Mouse (Mus musculus) hindbrain, embryonic 15.5 days (tissue): Measurements from ENCODE around the gene E130308A19Rik. TPM values are rescaled to one million over a fixed set of nuclear protein-coding genes. Genes with fewer than 3 reads are reported as not detected.

ENCODE experiments used
- ATAC-seq: fragments of 200-750 bp; cut with Nextera tagmentation; 2 replicates; pipeline ENCODE4 v1.8.0; 2017; ENCODE audit warnings: low read depth, moderate number of reproducible peaks, moderate TSS enrichment; ENCODE audit not compliant: low FRiP score
- H3K27ac ChIP-seq: fragments of 300-500 bp; sonication (generic); replicated peaks from 2 replicates; pipeline ENCODE4 v1.5.1; 2015; ENCODE audit warnings: mild to moderate bottlenecking, inconsistent platforms
- H3K27me3 ChIP-seq: fragments of 300-500 bp; sonication (generic); 2 replicates; pipeline ENCODE4 v1.6.1; 2015; ENCODE audit warnings: control low read depth, inconsistent platforms
- H3K36me3 ChIP-seq: fragments of 300-500 bp; sonication (generic); 2 replicates; pipeline ENCODE4 v1.6.1; 2015; ENCODE audit warnings: control low read depth, inconsistent platforms
- H3K4me1 ChIP-seq: fragments of 300-500 bp; sonication (generic); replicated peaks from 2 replicates; pipeline ENCODE4 v1.6.1; 2015; ENCODE audit warnings: control low read depth, inconsistent platforms
- H3K4me2 ChIP-seq: fragments of 300-500 bp; sonication (generic); 2 replicates; pipeline ENCODE4 v1.6.1; 2015; ENCODE audit warnings: moderate library complexity, mild to moderate bottlenecking, inconsistent platforms
- H3K4me3 ChIP-seq: fragments of 300-500 bp; sonication (generic); 2 replicates; pipeline ENCODE4 v1.5.1; 2015; ENCODE audit warnings: mild to moderate bottlenecking, inconsistent platforms
- H3K9ac ChIP-seq: fragments of 300-500 bp; sonication (generic); 2 replicates; pipeline ENCODE4 v1.6.1; 2015; ENCODE audit warnings: inconsistent platforms
- H3K9me3 ChIP-seq: fragments of 300-500 bp; sonication (generic); 2 replicates; pipeline ENCODE4 v1.6.1; 2016; ENCODE audit warnings: control low read depth, inconsistent platforms
- WGBS: fragments of 180-500 bp; shearing (Covaris S2); methylation state at CpG from one replicate; pipeline ENCODE4 v1.1.7; 2015; 5-methylcytosine and 5-hydroxymethylcytosine counted together
- polyA plus RNA-seq: library from polyadenylated mRNA; unstranded; fragments of >200 nt; fragmentation: Nextera tagmentation; extraction: Ambion mirVana; gene quantifications from 2 replicates; pipeline ENCODE4 v1.2.1, GENCODE M21; 2015

Gene E130308A19Rik
- polyA plus RNA-seq, 1 experiment from 2014 or later: 55.9 TPM

GRCm38 (mm10) chr4:59719481-59720355 is 93.7 kb downstream of the E130308A19Rik start:
- H3K4me2 ChIP-seq: no peak overlapping the region
- no peaks in the 10 kb centered on the region for H3K9me3 ChIP-seq
- no peak overlapping the region for H3K27ac ChIP-seq
- no peak overlapping the region for H3K9ac ChIP-seq
- 0 out of 2 replicates have a peak, but pooled peaks cover 3% of the 10 kb centered on the region for H3K36me3 ChIP-seq
- peaks cover 41% of the 10 kb centered on the region for H3K4me1 ChIP-seq
- no peaks in the 10 kb centered on the region for H3K27me3 ChIP-seq
- 75% methylated on average over 32 of the region's 32 CpGs for WGBS
- 0 out of 2 replicates have a peak, but pooled peaks have one; percentile 25 for ATAC-seq
- no peak overlapping the region for H3K4me3 ChIP-seq

DNA sequence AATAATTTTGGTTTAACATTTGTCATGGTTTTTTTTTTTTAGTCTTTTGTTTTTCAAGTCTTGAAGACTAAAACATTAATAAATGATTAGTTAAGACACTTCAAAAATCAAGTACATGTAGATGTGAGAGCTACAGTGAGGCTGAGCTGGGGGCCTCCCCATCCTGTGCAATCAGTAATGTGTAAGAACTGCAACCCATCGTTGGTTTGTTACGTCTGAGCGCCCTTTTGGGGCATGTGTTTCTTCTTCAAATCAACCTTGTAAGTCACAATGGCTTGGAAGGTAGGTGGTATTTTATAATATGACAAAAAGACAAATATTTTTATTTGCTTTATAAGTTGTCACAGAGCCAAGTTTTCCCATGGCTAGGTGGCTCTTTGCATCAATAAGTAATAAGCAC is 95.8 kb downstream of the E130308A19Rik start:
- Histone ChIP-seq H3K4me3 (no peak overlapping the region), H3K4me2 (no peak overlapping the region)
- WGBS: 85% methylated on average over 3 of the region's 3 CpGs

GRCm38 (mm10) chr4:59725579-59725978 is 99.6 kb downstream of the E130308A19Rik start:
- Histone ChIP-seq H3K9ac (no peak overlapping the region), H3K4me2 (no peak overlapping the region), H3K9me3 (no peaks in the 10 kb centered on the region), H3K4me1 (0 out of 2 replicates have a peak, but pooled peaks cover 6% of the 10 kb centered on the region), H3K4me3 (no peak overlapping the region), H3K27me3 (no peaks in the 10 kb centered on the region), H3K27ac (no peak overlapping the region), H3K36me3 (no peaks in the 10 kb centered on the region)
- ATAC-seq: no peak
- WGBS: 85% methylated on average over 4 of the region's 4 CpGs

More for the DNA sequence above, 95.8 kb downstream of the E130308A19Rik start:
- Histone ChIP-seq H3K27ac (no peak overlapping the region), H3K9me3 (no peaks in the 10 kb centered on the region), H3K27me3 (no peaks in the 10 kb centered on the region), H3K36me3 (0 out of 2 replicates have a peak, but pooled peaks cover 3% of the 10 kb centered on the region), H3K4me1 (peaks cover 23% of the 10 kb centered on the region; the same call in 1 of the 2 replicates), H3K9ac (no peak overlapping the region)
- no peak for ATAC-seq

DNA sequence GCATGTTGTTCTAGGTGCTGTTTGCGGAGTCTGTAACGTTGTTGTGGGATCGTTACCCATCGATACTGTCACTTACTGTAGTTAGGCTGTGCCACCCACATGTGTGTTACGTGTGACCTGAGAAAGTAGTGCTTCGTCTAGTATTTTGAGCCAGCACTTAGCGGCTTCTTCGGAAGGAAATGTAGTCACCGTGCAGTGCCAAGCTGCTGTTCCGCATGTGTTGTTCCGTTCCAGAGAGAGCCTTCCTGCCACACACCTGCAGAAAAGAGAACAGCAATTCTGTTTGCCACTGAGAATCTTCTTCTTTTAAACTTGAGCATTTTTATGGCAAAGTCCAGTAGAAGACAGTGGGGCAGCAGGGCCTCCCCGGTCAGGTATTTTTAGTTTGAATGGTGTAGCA is 100.5 kb downstream of the E130308A19Rik start:
- 0 out of 2 replicates have a peak, but pooled peaks cover 6% of the 10 kb centered on the region for H3K4me1 ChIP-seq
- no peak overlapping the region for H3K9ac ChIP-seq
- H3K4me2 ChIP-seq: no peak overlapping the region
- no peaks in the 10 kb centered on the region for H3K27me3 ChIP-seq
- no peak overlapping the region for H3K4me3 ChIP-seq
- H3K27ac ChIP-seq: no peak overlapping the region
- 91% methylated on average over 12 of the region's 12 CpGs for WGBS
- H3K36me3 ChIP-seq: no peaks in the 10 kb centered on the region
- no peaks in the 10 kb centered on the region for H3K9me3 ChIP-seq
- no peak for ATAC-seq

DNA sequence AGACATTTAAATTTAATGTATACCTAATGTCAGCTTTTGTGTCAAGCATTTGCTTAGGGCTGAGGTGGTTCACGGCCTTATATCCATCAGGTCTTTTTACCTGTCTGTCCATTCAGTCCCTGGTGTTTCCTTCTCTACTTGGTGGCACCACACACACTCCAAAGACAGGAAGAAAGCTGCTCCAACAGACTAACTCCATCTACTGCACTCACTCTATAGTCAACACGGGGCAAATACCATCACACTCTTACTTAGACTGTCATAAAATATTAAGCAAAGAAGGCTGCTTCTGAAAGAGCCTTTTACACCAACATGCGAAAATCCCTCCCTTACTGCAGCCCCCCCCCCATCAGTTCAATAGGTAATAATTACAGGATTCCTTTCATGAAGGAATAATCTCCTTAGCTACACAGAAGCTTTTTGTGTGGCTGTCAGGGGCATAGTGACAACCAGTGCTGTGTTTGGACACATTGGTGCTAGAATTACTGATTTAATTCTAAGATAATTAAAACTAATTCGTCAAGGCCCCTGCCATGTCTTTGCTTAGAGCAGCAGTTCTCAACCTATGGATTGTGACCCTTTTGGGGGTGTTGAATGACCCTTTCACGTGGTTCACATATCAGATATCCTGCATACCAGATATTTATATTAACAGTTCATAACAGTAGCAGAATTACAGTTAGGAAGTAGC is 101.3 kb downstream of the E130308A19Rik start:
- Histone ChIP-seq H3K9me3 (no peaks in the 10 kb centered on the region), H3K36me3 (no peaks in the 10 kb centered on the region), H3K4me1 (0 out of 2 replicates have a peak, but pooled peaks cover 6% of the 10 kb centered on the region), H3K27ac (no peak overlapping the region), H3K4me2 (no peak overlapping the region), H3K4me3 (no peak overlapping the region), H3K9ac (no peak overlapping the region), H3K27me3 (no peaks in the 10 kb centered on the region)
- 63% methylated on average over 5 of the region's 5 CpGs for WGBS
- peak; percentile 54 for ATAC-seq

GRCm38 (mm10) chr4:59727878-59728261 is 101.9 kb downstream of the E130308A19Rik start:
- H3K36me3 ChIP-seq: no peaks in the 10 kb centered on the region
- H3K27me3 ChIP-seq: no peaks in the 10 kb centered on the region
- no peak overlapping the region for H3K27ac ChIP-seq
- 85% methylated on average over 9 of the region's 9 CpGs for WGBS
- H3K9me3 ChIP-seq: no peaks in the 10 kb centered on the region
- H3K4me3 ChIP-seq: no peak overlapping the region
- H3K4me1 ChIP-seq: 0 out of 2 replicates have a peak, but pooled peaks cover 6% of the 10 kb centered on the region
- ATAC-seq: 0 out of 2 replicates have a peak, but pooled peaks have one; percentile 19
- H3K9ac ChIP-seq: no peak overlapping the region
- H3K4me2 ChIP-seq: no peak overlapping the region

DNA sequence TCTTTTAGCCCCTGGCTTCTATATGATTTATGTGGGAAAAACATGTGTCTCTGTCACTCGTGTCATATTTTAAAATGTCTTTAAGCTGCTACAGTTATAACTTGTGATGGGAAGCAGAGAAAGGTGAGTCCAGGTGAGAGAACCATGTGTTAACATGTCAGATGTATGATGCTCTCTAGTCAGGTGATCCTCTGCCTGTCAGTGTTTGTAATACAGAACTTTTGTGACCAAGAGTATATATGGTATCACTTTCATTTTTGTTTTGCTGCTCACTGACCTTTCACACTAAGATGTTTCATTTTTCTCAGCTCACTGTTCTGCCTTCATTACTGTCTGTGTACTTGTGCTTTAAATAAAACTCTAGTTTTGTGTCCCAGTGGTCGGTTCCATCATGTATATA is 102.8 kb downstream of the E130308A19Rik start:
- Histone ChIP-seq H3K4me3 (no peak overlapping the region), H3K27me3 (no peaks in the 10 kb centered on the region), H3K4me2 (no peak overlapping the region), H3K9ac (no peak overlapping the region), H3K9me3 (no peaks in the 10 kb centered on the region), H3K27ac (no peak overlapping the region), H3K4me1 (0 out of 2 replicates have a peak, but pooled peaks cover 6% of the 10 kb centered on the region), H3K36me3 (no peaks in the 10 kb centered on the region)
- ATAC-seq: no peak
- WGBS: 89% methylated on average over 2 of the region's 2 CpGs

DNA sequence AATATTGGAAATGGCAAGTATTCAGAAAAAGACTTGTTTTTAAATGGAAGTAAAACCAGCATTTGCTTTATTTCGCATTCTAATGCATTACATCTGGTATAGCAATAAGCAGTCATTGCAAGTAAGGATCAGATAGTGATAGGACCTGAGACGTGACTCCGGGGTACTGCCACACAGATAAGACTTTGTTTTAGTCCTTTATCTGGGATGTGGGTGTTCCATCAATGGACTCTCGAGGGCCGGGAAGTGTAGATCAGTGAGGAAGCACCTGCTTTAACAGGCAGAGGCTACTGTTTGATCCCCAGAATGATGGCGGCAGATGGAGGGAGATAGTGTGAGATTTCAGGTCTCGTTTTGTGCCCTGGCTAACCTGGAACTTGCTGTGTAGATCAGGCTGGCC is 105.5 kb downstream of the E130308A19Rik start:
- no peaks in the 10 kb centered on the region for H3K27me3 ChIP-seq
- H3K4me1 ChIP-seq: 0 out of 2 replicates have a peak, but pooled peaks cover 6% of the 10 kb centered on the region
- no peak overlapping the region for H3K9ac ChIP-seq
- H3K4me2 ChIP-seq: no peak overlapping the region
- H3K27ac ChIP-seq: no peak overlapping the region
- no peaks in the 10 kb centered on the region for H3K9me3 ChIP-seq
- WGBS: 94% methylated on average over 7 of the region's 7 CpGs
- H3K36me3 ChIP-seq: peaks cover 3% of the 10 kb centered on the region; the same call in 1 of the 2 replicates
- ATAC-seq: no peak
- H3K4me3 ChIP-seq: no peak overlapping the region

- Histone ChIP-seq H3K27ac (no peak overlapping the region), H3K4me1 (no peaks in the 10 kb centered on the region), H3K9me3 (no peaks in the 10 kb centered on the region), H3K4me3 (no peak overlapping the region), H3K9ac (no peak overlapping the region), H3K4me2 (no peak overlapping the region), H3K27me3 (no peaks in the 10 kb centered on the region), H3K36me3 (peaks cover 9% of the 10 kb centered on the region)
- ATAC-seq: no peak
- WGBS: 98% methylated on average over 4 of the region's 4 CpGs
Measured at GRCm38 (mm10) chr4:59739321-59739720, 113.3 kb downstream of the E130308A19Rik start.

DNA sequence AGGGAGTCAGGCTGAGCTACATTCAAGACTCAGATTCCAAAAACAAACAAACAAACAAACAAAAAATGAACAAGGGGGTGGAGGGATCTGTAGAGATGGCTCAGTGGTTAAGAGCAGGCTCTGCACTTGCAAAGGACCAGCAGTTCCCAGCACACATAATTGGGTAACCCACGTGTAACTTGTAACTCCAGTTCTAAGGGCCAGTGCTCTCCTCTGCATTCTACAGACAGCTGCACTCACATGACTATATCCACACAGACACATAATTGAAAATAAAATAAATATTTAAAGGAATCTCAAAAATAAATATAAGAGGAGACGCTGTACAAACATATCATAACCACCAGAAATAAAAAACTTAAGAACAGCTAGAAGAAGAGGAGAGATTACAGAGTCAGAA is 113.9 kb downstream of the E130308A19Rik start:
- ATAC-seq: no peak
- whole genome bisulfite sequencing: 83% methylated on average over 2 of the region's 2 CpGs

GRCm38 (mm10) chr4:59753491-59754140 is 127.6 kb downstream of the E130308A19Rik start:
- no peaks in the 10 kb centered on the region for H3K9me3 ChIP-seq
- H3K4me3 ChIP-seq: no peak overlapping the region
- no peak overlapping the region for H3K4me2 ChIP-seq
- 58% methylated on average over 13 of the region's 13 CpGs for WGBS
- H3K27me3 ChIP-seq: no peaks in the 10 kb centered on the region
- H3K9ac ChIP-seq: no peak overlapping the region
- peaks cover 10% of the 10 kb centered on the region; the same call in 1 of the 2 replicates for H3K4me1 ChIP-seq
- ATAC-seq: peak; percentile 43; the same call in 1 of the 2 replicates
- no peak overlapping the region for H3K27ac ChIP-seq
- peaks cover 6% of the 10 kb centered on the region; the same call in 1 of the 2 replicates for H3K36me3 ChIP-seq

More for the DNA sequence above, 113.9 kb downstream of the E130308A19Rik start:
- H3K4me3 ChIP-seq: no peak overlapping the region
- H3K36me3 ChIP-seq: peaks cover 9% of the 10 kb centered on the region
- no peaks in the 10 kb centered on the region for H3K27me3 ChIP-seq
- H3K4me1 ChIP-seq: no peaks in the 10 kb centered on the region
- no peak overlapping the region for H3K9ac ChIP-seq
- H3K4me2 ChIP-seq: no peak overlapping the region
- H3K9me3 ChIP-seq: no peaks in the 10 kb centered on the region
- H3K27ac ChIP-seq: no peak overlapping the region
